Mouse (Mus musculus) kidney, adult 18-20 months (tissue): ENCODE results near the gene 0610030E20Rik.
A peak's percentile ranks its signal among the peaks of the same experiment; 100 is the strongest.

Experiments
- DNase-seq: peaks from one replicate; pipeline ENCODE4 v3.0.0; 2021

0610030E20Rik gene

DNA sequence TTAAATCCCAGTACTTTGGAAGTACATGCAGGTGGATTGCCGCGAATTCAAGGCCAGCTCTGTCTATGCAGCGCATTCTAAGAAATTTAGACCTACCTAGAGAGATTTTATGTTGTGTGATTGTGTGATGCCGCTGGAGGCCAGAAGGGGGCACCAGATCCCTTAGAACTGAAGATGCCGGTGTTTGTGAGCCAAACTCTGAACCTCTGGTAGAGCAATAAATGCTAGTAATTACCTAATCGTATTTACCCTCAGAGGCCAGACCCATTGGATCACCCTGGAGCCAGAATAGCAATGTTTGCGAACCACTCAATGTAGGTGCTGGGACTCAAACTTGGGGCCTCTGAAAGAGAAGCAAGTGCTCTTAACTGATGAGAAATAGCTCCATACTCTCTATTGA is 54.8 kb downstream of the 0610030E20Rik start:
- peak; percentile 88 for DNase-seq
